Mouse (Mus musculus) frontal cortex, postnatal 14 days (tissue): Measurements from ENCODE around the gene C1galt1c1.
A peak's percentile ranks its signal among the peaks of the same experiment; 100 is the strongest.

Experiments used
- DNase-seq, 2 experiments: peaks; one replicate each; pipeline ENCODE4 v3.0.0; 2022; ENCODE audit warnings: low spot score in 2 of 2

The C1galt1c1 gene

DNA sequence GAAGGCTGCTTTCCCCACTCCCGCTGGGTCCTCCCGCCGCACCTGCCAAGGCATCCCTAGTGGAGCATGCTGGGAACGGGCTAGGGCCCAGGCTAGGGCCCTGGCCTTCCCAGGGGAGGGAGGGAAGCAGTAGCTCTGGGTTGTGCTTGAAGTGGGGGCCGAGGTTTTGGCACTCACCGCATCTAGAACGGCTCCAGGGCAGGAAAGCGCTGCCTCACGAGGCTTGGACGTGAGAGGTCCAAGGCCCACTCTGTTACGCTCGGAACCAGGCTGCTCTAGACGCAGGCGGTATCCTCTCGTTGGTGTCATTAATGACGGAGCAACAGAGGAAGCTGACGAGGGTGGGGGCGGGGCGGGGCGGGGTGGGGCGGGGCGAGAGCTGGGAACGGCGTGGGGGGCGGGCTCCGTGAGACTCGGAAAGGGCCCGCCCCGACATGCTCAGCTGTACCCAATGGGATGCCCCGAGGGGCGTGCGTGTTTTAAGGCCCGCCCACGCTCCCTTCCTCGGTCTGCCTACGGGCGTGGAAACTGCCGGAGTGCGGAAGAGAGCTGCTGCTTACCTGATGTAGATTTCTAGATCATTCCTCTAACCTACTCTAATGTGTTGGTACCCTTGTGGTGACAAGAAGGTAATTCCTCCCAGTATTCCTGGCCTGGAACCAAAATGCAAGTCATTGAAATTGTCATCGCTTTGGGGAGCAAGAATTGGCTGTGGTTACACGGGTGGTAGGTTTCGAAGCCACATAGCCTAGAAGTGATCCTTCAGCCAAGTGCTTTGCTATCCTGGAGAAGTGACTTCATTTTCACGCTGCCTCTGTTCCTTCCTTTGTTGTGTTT, at the start of gene C1galt1c1:
TSS of gene C1galt1c1 (minus strand) at position 287 of the 837 bp plus-strand sequence.
- DNase-seq: peak; percentile 88 to 89

- no peak for DNase-seq
These were observed 47.1 kb upstream of the C1galt1c1 start for GRCm38 (mm10) chrX:38681972-38682371.

- DNase-seq: no peak
These were observed 34.4 kb upstream of the C1galt1c1 start for GRCm38 (mm10) chrX:38669111-38669903.

DNA sequence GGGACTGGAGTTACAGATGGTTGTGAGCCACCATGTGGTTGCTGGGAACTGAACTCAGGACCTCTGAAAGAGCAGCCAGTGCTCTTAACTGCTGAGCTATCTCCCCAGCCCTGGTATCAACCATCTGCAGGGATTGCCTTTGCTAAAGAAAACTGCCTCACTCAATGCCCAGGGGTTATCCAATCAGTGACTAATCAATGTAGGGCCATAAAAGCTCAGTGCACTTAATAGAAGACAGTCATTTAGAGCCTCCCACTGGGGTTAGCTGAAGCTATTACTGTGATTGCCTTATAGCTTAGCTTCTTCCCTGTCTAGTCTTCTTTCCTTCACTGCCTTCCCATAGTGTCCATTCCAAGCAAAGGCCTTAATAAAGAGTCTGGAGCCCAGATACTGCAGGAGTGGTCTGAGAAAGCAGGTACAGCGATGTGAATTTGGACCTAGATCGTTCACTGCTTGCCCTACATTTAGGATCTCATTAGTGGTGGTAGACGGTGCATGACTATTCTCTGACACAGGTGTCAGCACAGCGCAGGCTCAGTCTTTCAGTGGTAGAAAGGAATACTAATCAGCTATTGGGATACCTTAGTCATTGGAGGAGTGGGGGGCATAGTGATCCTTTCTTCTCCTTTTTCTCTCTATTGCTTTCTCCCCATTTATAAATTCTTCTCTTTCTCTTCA, 21.5 kb upstream of the C1galt1c1 start:
- DNase-seq: no peak

GRCm38 (mm10) chrX:38654681-38655080, 19.8 kb upstream of the C1galt1c1 start:
- DNase-seq: no peak

DNA sequence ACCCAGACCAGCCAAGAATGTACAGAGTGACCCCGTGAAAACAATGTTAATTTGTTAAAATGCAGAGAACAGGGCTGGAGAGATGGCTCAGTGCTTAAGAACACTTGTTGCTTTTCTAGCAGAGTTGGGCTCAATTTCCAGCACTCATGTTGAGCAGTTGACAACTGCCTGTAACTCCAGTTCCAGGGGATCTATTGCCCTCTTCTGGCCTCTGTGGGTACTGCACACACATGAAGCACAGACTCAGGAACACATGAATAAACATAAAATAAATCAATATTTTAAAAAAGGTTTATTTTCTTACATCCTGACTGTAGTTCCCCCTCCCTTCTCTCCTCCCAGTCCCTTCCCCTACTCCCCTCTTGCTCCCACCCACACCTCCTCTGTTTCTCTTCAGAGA, 18.3 kb upstream of the C1galt1c1 start:
- DNase-seq: no peak

GRCm38 (mm10) chrX:38651167-38651566, 16.3 kb upstream of the C1galt1c1 start:
- DNase-seq: no peak

DNA sequence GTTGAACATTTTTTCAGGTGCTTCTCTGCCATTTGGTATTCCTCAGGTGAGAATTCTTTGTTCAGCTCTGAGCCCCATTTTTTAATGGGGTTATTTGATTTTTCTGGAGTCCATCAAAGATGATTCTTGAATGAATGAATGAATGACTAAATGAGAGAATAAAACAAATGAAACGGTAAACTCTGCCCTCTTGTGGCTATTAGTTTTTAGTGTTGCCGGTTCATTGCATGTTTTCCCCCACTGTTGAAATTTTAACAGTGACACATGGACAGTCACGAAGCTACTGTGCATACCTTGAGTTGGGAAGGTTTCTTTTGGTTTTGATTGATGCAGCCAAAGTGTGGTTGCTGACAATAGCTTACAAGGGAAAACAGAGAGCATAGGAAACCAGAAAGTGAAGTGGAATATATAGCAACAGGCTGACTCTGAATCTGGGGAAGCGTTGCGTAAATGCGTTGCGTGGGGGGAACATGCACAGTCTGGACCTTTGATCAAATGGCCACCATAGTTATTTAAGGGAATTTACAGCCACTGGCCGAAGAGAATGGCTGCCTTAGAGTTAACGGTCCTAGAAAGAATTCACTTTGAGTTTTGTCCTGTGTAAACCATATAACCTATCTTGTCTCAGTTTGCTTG, 15.6 kb upstream of the C1galt1c1 start:
- DNase-seq: no peak

- no peak for DNase-seq
These were observed 7.3 kb upstream of the C1galt1c1 start for GRCm38 (mm10) chrX:38642183-38642582.

- no peak for DNase-seq
These were observed 6.5 kb upstream of the C1galt1c1 start for GRCm38 (mm10) chrX:38641435-38641834.

GRCm38 (mm10) chrX:38635638-38635931, 698 bp upstream of the C1galt1c1 start:
- DNase-seq: no peak

DNA sequence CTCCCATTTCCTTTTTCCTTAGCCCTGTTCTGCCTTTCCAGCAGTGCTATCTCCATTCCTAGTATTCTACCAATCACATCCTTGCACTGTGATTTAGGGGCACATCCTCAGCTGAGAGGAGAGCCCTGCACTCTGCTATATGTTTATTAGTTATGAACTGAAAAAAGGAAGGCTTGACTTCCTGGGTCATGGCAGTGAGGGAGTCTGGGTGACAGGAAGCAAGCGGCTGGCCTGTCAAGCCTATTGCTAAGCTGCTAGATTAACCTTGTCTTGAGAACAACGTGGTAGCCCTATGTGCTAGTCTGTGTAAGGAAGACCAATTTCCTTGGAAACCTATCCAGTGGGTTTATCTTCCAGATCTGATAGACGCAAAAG, 33.9 kb downstream of the C1galt1c1 start:
- DNase-seq: peak; percentile 4 to 5

DNA sequence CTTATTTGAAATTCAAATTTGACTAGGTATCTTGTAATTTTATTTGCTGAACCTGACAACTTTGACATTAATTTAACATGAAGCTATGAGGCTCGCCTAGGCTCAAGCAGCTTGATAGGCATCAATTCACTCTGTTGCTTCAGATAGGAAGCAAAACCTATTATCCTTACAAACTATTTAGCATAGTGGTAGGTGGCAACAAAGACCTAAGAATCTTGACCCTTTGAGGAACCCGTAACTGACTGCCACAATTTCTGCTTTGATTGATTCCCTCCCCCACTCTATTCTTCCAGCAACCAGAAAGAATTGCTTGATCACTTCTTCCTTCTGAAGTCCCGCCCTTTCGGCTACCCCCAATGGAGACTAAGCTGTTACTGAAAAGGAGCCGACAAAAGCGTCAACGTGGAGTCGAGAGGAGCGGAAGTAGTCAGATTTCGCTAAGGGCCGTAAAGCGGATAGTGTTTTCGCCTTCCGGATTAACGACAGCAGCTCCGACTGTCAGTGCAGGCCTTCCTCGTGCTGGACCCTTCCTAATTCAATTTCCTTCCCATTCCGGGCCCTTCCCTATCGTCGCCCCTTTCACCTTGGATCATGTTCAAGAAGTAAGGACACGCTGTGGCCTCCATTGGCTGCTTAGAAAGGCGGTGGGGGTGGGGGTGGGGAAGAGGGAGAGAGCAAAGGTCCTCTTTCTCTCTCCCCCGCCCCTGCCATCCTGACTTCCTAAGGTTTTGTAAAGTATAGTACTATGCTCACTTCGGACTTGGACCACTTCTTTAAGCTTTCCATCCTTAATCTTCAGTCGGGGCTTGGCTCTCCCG, 34.5 kb downstream of the C1galt1c1 start, which contains the start of gene Mcts1:
TSS of gene Mcts1 (plus strand) at position 402 of the 818 bp plus-strand sequence.
- peak; percentile 56 to 70 for DNase-seq

DNA sequence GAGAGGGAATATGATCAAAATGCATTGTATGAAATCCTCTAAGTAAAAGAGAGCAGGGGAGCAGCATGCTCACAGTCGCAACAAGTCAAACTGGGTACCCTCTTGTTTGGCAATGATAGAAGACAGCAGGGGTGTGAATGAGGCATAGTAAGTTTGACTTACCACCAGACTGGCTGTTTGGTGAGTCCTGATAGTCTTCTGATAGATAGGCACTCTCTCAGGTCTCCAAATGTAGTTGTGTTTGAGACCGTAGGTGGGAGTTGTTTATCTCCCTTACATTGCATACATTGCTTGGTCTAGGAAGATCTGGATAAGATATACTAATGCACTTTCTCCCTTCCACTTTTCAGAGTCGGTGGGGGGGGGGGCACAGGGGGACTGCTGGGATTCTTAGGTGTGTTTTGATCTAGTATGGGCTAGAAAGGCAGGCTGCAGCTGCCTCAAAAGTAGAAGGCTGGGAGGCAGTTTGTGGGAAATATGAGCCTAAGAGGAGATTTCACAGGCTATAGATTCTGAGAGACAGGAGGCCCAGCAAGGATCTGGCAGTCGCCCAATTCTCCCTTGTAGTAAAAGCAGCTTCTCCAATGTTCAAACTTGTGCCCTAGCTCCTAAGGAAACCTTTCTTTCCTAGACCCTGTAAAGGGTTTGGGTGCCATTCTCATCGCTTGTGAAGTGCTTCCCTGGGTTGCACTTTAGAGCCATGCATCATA, 41.6 kb downstream of the C1galt1c1 start:
- no peak for DNase-seq

- no peak for DNase-seq
These were observed 43.1 kb downstream of the C1galt1c1 start for GRCm38 (mm10) chrX:38591749-38592148.

- DNase-seq: no peak
These were observed 45.1 kb downstream of the C1galt1c1 start for GRCm38 (mm10) chrX:38589827-38590226.

- no peak for DNase-seq
These were observed 51.6 kb downstream of the C1galt1c1 start for GRCm38 (mm10) chrX:38583261-38583660.

- no peak for DNase-seq
These were observed 53.7 kb downstream of the C1galt1c1 start for GRCm38 (mm10) chrX:38581140-38581539.
